Mouse (Mus musculus) left cerebral cortex, adult 2 months (tissue): Measurements from ENCODE around the gene Rad23a. TPM values are rescaled to one million over a fixed set of nuclear protein-coding genes. Genes with fewer than 3 reads are reported as not detected.
A peak's percentile ranks its signal among the peaks of the same experiment; 100 is the strongest.

Experiments
- DNase-seq, 2 experiments: peaks; one replicate each; pipeline ENCODE4 v3.0.0; 2021 to 2022; ENCODE audit warnings: low spot score in 2 of 2, mixed read lengths in 1 of 2; ENCODE audit errors: extremely low spot score in 1 of 2
- H3K27ac ChIP-seq: fragments of 200-600 bp; 2 replicates; pipeline ENCODE4 v1.8.1; 2022
- H3K4me3 ChIP-seq: fragments of 200-600 bp; 2 replicates; pipeline ENCODE4 v1.8.1; 2022
- CTCF ChIP-seq: fragments of 200-600 bp; IDR thresholded peaks from 2 replicates; pipeline ENCODE4 v1.8.1; 2022; ENCODE audit warnings: antibody characterized with exemption, mild to moderate bottlenecking, moderate library complexity
- intact Hi-C: fragments of 180-260 bp; cut with DNase I; formaldehyde crosslinking; loops from one replicate; pipeline ENCODE4 v1.15.1; 2025
- total RNA-seq, 2 experiments: library from RNA; stranded (reverse); gene quantifications; 2 replicates each; pipeline ENCODE4 v1.2.3; 2021

The Rad23a gene
- total RNA-seq, 2 experiments from 2014 or later = 77.7 to 77.8 TPM

GRCm38 (mm10) chr8:84825636-84826035, 14.8 kb downstream of the Rad23a start:
- DNase-seq = no peak
- Histone ChIP-seq H3K4me3 (no peak overlapping the region), H3K27ac (no peak overlapping the region)
- intact Hi-C loops = no loop called here
- TF ChIP-seq CTCF = no peak

GRCm38 (mm10) chr8:84823653-84824052, 16.8 kb downstream of the Rad23a start:
- DNase-seq = peak; percentile 62 to 63
- Histone ChIP-seq H3K27ac (no peak overlapping the region), H3K4me3 (peak overlapping the region; percentile 31; the same call in 1 of the 2 replicates)
- intact Hi-C loops = no loop called here
- TF ChIP-seq CTCF = peak; percentile 75

- no peak for DNase-seq
- no peak for TF ChIP-seq CTCF
- intact Hi-C loops = no loop called here
- H3K27ac ChIP-seq = no peak within 1 kb of the TSS
- peak within 1 kb of the TSS; percentile 31; the same call in 1 of the 2 replicates for H3K4me3 ChIP-seq
Observed at GRCm38 (mm10) chr8:84822723-84823122, 17.7 kb downstream of the Rad23a start, which contains the start of gene Dand5. Gene Dand5, minus strand, starts transcription at chr8:84822823.

GRCm38 (mm10) chr8:84816117-84816516, 24.3 kb downstream of the Rad23a start:
- DNase-seq = no peak
- intact Hi-C loops = no loop called here
- no peak for TF ChIP-seq CTCF
- H3K27ac ChIP-seq = no peak overlapping the region
- H3K4me3 ChIP-seq = no peak overlapping the region

GRCm38 (mm10) chr8:84815547-84815946, 24.9 kb downstream of the Rad23a start:
- Histone ChIP-seq H3K27ac (peak overlapping the region; percentile 48; the same call in 1 of the 2 replicates), H3K4me3 (no peak overlapping the region)
- TF ChIP-seq CTCF = peak; percentile 99
- DNase-seq = peak; percentile 91 to 99
- intact Hi-C loops = no loop called here

GRCm38 (mm10) chr8:84814555-84815441, 25.7 kb downstream of the Rad23a start:
- Histone ChIP-seq H3K27ac (peak overlapping the region; percentile 48), H3K4me3 (no peak overlapping the region)
- no peak for DNase-seq
- intact Hi-C loops = no loop called here
- no peak for TF ChIP-seq CTCF

- TF ChIP-seq CTCF = no peak
- Histone ChIP-seq H3K27ac (peak overlapping the region; percentile 48), H3K4me3 (no peak overlapping the region)
- no peak for DNase-seq
- intact Hi-C loops = no loop called here
Observed at GRCm38 (mm10) chr8:84814240-84814554, 26.3 kb downstream of the Rad23a start.

- Histone ChIP-seq H3K4me3 (no peak overlapping the region), H3K27ac (no peak overlapping the region)
- intact Hi-C loops = loop anchor here (1.0 to 2.0 kb wide), 4 partner anchors 105 to 222 kb away; no protein-coding TSS in a partner anchor
- no peak for DNase-seq
- TF ChIP-seq CTCF = no peak
Observed at GRCm38 (mm10) chr8:84813830-84814229, 26.6 kb downstream of the Rad23a start.

GRCm38 (mm10) chr8:84813059-84813458, 27.4 kb downstream of the Rad23a start:
- intact Hi-C loops = loop anchor here (1.0 to 2.0 kb wide), 4 partner anchors 104 to 221 kb away; no protein-coding TSS in a partner anchor
- peak; percentile 80 to 84 for DNase-seq
- Histone ChIP-seq H3K4me3 (no peak overlapping the region), H3K27ac (no peak overlapping the region)
- peak; percentile 86 for TF ChIP-seq CTCF

- peak overlapping the region; percentile 37 for H3K4me3 ChIP-seq
- intact Hi-C loops = loop anchor here (2.0 kb wide), 1 partner anchor 73 kb away; no protein-coding TSS in a partner anchor
- H3K27ac ChIP-seq = peak overlapping the region; percentile 42
- TF ChIP-seq CTCF = no peak
- no peak for DNase-seq
Observed at GRCm38 (mm10) chr8:84811303-84811702, 29.2 kb downstream of the Rad23a start.

GRCm38 (mm10) chr8:84810896-84811295, 29.6 kb downstream of the Rad23a start:
- intact Hi-C loops = loop anchor here (2.0 kb wide), 1 partner anchor 72 kb away; no protein-coding TSS in a partner anchor
- peak; percentile 95 to 99 for DNase-seq
- Histone ChIP-seq H3K27ac (peak overlapping the region; percentile 42), H3K4me3 (peak overlapping the region; percentile 37)
- peak; percentile 82 for TF ChIP-seq CTCF

- Histone ChIP-seq H3K27ac (no peak overlapping the region), H3K4me3 (no peak overlapping the region)
- intact Hi-C loops = loop anchor here (2.0 kb wide), 1 partner anchor 71 kb away; no protein-coding TSS in a partner anchor
- no peak for TF ChIP-seq CTCF
- no peak for DNase-seq
Observed at GRCm38 (mm10) chr8:84809941-84810280, 30.6 kb downstream of the Rad23a start.
